Mouse (Mus musculus) megakaryocyte progenitor cell, adult 5-6 weeks (primary cell): ENCODE measurements at regions not wholly inside any gene's neighbourhood (a gene's known extent, or its start where the extent isn't known, plus 50 kb on each side); places are given as distances from the start of the nearest gene placed in this dataset.

Source experiments
- ATAC-seq: replicated peaks from 2 replicates; pipeline ENCODE4 v1.8.0; 2016; ENCODE audit warnings: mild to moderate bottlenecking, moderate TSS enrichment, inconsistent platforms; ENCODE audit not compliant: poor library complexity

DNA sequence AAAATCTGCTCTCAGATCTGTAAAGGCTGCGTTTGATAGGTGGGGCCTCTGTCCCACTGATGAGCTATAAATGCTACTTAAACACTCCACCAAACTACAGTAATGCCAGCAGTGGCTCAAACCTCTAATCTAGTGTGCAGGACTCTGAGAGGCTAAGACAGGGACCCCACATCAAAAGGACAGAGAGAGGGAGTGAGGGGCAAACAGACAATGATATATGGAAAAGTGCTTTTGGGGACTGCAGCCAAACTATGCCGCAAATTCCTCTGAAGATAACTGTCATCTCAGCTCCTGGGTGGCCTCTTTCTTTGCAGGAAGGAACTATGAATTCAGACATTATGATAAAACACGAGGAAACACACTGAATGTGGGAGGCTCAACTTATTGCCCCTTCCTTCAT, 138.9 kb upstream of the Ddit4l start:
- ATAC-seq: no peak

DNA sequence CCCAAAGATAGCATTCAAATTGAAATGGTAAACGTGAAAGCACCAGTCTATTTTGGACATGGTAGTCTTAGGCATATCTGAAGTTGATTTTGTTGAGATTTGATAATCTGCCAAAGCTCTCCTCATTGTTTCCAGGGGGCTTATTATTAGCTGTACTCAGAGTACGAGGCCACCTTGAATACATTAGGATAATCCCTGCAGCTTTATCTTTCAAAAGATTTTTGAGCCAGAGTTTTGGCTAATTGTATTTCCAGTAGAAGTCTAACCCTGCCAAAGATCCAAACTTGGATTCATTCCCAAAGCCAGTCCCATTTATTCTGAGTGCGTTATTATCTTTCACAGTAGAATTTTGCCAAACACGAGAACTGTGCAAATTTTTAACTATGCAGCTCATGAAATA, 138.4 kb upstream of the Ddit4l start:
- ATAC-seq: no peak

DNA sequence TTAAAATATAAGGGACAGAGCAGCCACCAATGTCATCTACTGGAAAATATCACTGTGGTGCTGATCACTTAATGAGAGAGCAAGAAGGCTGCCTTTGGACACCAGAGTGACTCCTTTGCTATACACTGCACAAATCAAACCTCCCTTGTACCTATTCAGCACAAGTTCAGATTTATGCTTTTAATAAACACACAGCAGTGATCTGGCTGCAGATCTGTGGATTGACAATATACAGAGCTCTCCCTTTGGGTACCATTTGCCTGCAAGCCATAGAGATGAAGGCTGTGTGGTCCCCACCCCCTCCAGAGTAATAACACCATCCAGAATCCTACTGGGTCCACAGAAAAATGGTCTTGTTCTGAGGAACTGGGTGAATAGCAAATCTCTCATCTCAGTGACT, 131.8 kb upstream of the Ddit4l start:
- no peak for ATAC-seq

DNA sequence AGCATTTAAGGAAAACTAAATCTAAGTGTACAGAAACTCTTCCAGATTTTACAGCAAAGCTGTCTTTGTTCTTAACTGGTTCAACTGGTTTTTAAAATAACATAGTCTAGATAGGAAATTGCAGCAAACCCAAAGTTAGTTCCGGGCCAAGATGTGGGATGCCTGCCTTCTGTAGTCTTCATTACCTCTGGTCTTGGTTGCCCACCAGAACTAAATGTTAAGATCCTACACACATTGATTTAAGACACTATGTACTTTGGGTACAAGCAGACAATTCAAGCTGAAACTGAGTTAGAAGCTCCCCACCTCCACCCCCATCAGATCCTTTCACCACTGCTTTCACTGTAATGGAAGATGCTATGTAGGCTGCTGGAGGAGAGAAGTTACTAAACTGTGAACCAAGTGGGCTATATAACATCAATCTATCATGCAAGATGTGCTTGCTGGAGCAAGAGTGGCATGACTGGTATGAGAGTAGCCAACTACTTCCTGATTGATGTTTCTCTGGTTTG, 129.8 kb upstream of the Ddit4l start:
- ATAC-seq: no peak

DNA sequence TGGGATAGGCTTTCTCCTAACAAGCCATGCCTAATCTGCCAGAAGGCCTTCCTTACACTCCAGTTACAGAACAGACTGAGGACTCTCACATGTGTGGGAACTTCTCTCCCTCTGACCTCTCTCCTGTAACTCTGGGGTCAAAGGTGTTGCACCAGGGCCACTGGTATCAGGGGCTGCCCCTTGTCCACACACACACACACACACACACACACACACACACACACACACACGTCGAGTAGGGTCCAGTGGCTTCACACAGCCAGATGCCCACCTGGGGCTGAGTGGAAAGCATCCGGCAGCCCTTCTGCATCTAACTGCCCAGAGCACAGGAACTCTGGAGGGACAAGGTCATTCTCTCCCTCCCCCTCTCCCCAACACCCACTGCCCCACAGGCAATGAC, 123.1 kb upstream of the Ddit4l start:
- no peak for ATAC-seq

DNA sequence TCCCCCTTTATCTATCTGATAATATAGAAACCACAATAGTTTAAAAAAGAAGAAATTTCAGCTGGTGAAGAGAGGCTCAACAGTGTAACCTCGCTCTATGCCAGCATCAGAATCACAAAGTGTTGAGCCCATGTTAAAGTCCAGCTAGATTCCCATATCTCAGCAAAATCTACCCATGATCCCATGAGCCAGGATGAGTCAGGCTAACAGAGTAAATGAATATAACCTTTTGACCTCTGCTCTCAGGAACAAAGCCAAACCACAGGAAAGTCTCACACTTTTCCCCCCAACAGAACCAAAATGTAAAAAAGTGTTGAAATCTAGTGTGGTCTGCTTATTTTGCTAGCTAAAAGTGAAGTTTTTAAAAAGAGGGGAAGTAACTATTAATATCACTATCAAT, 110.1 kb upstream of the Ddit4l start:
- ATAC-seq: peak; percentile 86

DNA sequence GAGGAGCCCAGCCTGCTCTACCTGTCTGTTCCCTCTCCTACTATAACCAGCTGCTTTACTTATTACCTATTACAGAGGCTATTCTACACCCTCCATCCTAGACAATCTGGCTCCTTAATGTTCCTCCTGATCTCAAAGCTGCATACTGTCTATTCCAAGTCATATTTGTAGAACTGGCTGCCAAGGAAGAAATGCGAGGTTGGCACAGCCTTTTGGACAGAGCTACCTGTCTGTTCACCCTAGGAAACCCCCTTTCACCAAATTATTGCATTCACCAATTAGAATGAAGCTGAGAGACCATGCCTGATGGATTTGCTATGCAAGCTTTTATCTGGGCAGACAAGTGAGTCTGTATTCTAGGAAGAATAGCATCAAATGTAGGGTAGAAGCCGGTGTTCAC, 109.0 kb upstream of the Ddit4l start:
- ATAC-seq: no peak

DNA sequence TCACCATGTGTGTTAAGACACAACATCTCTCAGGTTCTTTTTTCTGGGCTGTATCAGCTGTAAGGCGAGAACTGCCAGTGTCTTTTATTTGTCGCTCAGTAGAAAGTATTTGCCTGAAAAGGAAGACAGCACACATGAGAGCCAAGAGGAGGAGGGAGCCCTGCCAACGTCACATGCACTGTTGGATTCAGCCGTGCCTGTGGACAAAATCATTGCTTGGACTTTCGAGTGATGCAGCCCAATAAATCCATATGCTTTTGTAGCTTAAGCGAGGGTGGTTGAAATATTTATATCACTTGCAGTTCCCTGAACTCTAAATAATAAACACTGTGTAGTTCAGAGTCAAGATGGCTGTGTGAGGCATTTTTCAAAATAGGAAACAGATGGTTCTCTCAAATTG, 108.4 kb upstream of the Ddit4l start:
- ATAC-seq: no peak

DNA sequence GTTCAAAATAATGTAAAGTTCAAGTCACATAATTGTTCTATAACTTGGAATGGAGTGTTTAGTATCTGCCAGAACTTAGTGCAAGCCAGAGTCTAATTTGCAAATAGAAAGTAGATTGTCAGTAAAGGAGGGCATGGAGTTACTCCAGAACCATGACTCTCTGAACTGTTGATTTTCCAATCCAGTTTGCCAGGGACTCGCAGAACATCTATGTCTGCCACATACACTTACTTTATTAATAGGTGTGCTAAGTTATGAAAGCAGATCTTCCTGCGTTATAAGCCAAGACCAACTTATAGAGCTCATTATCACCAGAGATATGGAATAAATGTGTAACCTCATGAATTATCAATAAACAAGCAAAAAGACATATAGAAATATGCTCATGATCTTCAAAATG, 107.2 kb upstream of the Ddit4l start:
- ATAC-seq: no peak

DNA sequence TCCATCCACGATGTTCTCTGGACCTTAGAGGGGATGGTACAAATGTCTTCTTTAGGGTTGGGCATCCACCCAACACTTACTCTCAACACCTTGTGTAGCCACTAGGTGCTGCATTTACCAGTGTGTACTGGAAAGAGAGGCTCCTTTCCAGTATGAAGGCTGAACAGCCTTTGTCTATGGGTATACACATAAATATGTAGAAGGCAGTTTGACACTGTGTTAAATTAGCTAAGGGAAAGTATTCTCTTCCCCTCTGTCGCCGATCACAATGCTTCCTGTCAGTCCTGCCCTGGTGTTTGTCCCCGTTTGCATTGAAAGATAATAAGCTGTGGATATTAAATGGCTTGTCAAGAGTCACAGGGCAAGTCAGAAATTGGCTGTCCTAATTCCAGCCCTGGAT, 104.0 kb upstream of the Ddit4l start:
- ATAC-seq: no peak

DNA sequence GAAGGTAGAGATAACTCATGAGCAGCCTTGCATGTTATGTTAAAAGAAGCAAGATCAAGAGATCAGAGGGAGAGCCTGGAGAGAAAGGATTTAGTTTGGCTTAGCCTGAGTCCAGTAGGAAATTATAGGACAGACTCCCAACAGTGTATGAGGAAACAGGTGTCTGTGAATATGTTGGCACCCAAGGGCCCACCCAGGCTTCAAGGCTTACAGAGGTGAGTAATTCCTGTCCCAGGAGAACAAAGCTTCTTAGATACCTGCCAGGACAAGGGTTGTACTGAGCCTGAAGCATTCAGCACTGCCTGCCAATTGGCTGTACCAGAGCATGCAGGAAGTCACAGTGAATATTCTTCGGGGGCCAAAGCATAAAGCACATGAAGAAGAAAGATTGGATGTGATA, 101.2 kb upstream of the Ddit4l start:
- no peak for ATAC-seq

DNA sequence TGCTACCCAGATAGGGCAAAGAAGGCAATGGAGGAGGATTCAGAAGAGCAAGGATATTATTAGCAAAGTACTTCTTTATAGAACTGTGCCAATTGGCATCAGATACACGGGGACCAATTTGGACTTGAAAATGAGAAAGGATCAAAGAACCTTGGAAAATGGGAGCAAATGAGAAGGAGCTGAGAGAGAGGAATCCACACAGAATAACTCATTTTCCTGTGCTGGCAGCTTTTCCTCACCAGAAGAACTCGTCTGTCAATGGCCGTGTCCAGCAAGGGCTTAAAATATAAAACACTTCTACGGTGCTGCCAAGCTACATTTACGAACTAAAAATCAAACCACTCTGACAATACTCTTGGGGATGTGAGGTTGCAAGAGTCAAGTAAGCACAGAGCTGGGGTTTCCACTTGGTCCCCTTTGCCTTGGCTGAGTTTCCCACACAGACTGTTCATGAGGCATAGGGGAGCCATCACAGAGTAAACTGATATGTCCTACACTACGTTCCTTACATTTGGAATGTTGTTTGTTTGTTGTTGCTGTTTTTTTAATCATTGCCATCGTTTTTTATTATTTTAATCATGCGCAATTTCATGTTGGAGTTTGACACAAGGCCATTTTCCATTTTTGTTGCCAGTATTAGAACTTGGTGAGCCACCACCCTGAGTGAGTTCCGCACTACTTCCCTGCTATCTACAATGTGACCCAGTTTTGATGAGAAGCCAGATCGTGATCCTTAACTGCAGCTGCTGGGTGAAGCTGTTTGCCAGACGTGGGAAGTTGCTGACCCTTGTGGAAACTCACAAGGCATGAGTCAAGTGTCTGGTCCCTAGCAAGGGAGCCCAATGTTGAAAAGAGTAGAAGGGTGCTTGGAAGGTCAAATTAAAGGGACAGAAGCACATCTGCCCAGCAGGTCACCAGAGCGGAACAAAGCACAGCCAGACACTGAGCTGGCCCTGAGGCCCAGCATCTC, 95.5 kb upstream of the Ddit4l start:
- no peak for ATAC-seq

DNA sequence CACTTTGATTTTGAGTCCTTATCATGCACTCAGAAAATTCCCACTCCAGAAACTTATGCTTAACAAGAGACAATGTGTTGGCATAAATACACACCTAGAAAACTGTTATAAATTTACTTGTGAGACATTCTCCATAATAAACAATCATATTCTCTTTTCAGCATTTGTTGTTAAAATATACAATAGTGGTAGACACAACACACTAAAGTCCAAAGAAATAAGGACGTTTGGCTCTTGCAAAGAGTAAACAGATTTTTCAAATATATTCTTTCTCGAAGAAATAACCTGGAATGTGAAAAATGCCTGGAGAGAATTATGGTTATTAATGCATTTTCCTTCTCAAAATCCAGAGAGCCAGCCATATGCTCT, 91.8 kb upstream of the Ddit4l start:
- no peak for ATAC-seq

DNA sequence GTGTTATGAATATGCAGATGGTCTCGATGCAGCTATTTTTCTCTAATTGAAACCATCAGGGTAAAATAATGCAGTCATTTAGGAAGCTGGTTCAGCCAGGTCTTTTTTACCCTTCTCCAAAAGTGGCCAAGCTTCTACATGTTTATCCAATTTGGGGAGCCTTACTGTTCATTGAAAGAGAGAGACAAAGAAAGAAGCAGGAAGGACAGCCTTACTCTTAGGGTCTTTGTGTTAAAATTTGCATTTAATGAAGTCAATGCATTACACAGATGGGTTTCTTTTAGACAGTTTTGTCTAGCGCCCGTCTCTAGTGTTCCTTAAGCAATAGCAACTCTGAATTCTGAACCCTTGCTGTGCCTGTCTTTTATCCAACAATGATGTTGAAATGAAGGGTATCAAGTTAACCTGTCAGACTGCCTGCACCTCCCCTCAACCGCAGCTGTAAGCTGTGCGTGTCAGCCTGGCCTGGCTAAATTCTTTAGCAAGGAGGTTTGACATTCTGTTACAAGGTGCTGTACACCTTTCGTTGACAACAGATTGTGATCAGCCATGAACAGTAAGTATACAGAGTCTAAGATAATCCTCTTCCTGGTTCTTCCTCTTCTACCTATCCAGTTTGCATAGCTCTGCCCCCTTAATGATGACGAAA, 91.3 kb upstream of the Ddit4l start:
- ATAC-seq: no peak

DNA sequence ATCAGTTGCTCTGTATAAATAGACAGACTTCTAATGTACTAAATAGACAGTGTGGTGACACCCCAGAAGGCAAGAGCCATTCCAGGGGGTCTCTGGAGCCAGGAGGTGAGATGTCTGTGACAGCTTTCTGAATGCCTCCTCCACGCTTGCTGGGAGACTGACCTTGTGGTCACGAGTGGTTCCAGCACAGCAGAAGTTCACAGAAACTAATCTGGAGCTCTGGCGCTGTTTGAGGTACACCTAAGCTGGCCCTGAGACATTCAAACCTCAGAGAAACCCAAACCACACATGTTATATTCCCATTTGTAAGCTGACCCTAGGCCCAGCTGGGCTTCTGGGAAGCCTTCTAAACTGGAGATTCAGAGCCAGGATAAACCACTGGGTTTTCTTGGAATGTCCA, 79.7 kb upstream of the Ddit4l start:
- no peak for ATAC-seq

DNA sequence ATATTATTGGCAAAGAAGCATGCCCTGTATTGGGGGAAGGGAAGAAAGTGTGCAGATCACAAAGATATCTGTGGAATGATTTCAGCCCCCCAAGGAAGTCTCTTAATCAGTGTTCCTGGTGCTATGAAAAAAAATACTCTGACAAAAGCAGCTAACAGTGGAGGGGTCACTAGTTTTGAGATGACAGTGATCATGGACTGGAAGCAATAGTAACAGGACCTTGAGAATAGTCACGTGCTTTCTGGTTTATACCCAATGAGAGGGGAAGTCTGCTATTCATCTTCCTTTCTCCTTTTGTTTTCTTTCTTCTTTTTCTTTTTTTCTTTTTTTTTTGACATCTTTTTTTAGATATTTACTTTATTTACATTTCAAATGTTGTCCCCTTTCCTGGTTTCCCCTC, 79.1 kb upstream of the Ddit4l start:
- ATAC-seq: no peak

DNA sequence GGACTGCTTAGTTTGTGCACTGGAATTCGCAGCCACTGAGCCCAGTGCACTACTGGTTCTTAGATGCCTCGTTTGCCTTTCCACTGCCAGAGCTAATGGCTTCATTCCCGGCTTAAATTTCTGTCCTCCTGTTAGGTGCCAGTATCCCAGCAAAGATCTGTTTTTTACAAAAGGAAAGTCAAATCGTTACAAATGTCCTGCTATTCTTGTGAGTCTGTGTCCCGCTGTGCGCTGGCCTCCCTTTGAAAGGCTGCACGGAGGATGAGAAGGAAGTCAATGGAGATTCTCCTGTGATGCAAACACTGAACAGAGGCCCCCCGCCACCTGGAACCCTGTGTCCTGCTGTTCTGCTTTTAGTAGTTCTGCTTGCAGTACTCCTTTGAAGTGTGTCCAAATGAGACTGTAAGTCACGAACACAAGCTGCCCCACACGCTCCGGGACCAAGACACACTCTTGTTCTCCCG, 74.0 kb upstream of the Ddit4l start:
- no peak for ATAC-seq

DNA sequence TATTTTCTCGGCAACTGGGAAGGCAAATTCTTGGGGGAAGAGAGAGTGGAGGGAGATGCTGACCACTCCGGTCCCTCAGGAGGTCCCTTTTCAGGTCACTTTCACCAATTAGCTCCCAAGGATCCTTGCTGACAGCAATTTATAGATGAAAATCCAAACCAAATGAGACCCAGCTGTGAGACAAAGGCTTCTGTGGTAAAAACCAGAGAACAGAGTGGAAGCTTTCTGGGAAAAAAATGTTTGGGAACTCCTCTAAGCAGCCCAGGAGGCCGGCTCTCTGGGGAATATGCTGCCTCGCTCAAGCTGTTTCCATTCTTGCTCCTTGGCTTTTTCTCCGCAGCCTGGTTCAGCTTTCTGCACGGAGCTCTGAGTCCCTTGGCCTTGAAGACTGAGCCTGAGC, 73.5 kb upstream of the Ddit4l start:
- ATAC-seq: no peak

DNA sequence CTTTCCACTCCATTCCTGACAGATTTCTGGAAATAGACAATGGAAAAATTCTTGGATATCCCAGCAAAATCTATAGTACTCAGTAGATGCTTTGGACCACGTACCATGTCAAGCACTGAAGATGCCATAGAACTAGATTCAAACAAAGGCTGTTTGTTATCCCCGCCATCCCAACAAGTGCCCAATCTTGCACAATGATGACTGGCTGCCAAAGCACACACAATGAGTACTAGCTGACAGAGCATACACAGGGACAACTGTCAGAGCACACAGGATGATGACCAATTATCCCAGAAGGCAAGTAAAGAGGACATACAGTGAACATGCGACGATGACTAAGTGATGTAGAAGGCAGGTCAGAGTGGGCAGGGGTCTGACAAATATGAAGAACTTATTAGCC, 70.7 kb upstream of the Ddit4l start:
- no peak for ATAC-seq

DNA sequence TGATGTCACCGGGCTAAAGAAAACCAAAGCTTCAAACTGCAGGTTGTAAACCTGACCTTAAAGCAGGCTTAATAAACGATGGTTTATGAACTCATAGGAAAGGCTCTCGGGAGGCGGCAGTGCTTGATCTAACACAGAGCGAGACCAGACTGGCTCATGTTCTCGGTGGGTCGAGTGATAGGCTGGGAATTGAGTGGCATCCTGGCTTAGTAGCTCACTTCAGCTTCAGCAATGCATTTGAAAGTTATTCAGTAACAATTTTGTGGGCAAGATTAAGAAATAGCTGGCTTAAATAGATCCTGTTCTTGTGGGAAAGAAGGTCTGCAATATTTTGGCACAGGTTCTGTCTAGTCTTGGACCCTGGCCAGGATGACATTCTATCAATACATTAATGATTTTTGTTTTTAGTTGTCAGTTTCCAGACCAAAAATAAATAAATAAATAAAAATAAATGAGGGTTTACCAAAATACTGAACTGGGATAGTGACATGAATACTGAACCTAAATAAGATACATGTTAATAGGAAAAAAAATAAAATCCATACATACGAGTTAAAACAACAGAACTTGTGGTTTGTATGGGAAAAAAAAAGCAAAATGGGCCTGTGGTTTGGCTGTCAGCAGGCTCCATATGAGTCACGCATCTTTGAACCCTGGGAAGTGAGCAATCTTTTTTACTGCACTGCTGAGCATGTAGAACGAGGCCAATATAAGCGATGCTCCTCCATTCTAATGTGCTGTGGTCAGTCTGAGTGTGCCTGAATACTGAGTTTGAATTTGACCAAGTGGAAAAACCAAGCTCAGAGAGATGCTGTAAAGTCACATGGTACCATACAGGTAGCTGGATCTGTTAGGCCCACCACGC, 68.7 kb upstream of the Ddit4l start:
- 0 out of 2 replicates have a peak, but pooled peaks have one; percentile 37 for ATAC-seq

DNA sequence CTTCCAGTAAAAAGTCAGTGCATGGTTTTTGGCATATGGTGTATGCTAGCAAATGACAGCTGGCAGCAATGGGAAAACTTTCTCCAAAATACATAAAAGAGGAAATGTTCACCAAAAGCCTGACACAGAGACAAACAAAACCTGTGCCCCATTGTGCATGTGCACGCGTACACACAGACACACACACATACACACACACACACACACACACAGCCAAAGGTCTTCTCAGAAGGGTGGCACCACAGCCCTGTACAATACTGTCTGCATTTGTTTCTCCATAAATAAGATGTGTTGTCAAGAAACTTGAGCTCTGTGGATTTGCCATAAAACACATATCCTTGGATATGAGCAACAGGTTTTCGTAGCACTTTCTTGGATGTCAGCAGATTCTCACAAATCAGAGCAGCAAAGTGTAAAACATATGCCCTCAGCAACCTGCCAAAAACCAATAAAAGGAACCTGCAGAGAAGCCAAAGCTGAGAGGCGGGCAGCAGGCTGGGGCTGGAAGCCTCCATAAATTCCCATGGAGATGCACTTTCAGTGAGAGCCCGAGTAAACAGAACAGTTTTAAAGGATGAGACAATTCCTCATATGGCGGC, 60.5 kb upstream of the Ddit4l start:
- ATAC-seq: no peak
